Mouse (Mus musculus) neural tube, embryonic 13.5 days (tissue): ENCODE data around the gene Me3. TPM values are rescaled to one million over a fixed set of nuclear protein-coding genes. Genes with fewer than 3 reads are reported as not detected.
A peak's percentile ranks its signal among the peaks of the same experiment; 100 is the strongest.

Experiments used
- ATAC-seq: fragments of 200-750 bp; cut with Nextera tagmentation; 2 replicates; pipeline ENCODE4 v1.8.0; 2017; ENCODE audit warnings: low read depth, mild to moderate bottlenecking, moderate TSS enrichment, moderate library complexity
- H3K27ac ChIP-seq: fragments of 300-500 bp; sonication (generic); replicated peaks from 2 replicates; pipeline ENCODE4 v1.5.1; 2015; ENCODE audit warnings: moderate library complexity, mild to moderate bottlenecking, inconsistent platforms
- H3K27me3 ChIP-seq: fragments of 300-500 bp; sonication (generic); 2 replicates; pipeline ENCODE4 v1.6.1; 2015; ENCODE audit warnings: mild to moderate bottlenecking, inconsistent platforms
- H3K36me3 ChIP-seq: fragments of 300-500 bp; sonication (generic); 2 replicates; pipeline ENCODE4 v1.6.1; 2015; ENCODE audit warnings: mild to moderate bottlenecking, inconsistent platforms
- H3K4me1 ChIP-seq: fragments of 300-500 bp; sonication (generic); replicated peaks from 2 replicates; pipeline ENCODE4 v1.6.1; 2015; ENCODE audit warnings: inconsistent platforms
- H3K4me2 ChIP-seq: fragments of 300-500 bp; sonication (generic); 2 replicates; pipeline ENCODE4 v1.6.1; 2015; ENCODE audit warnings: inconsistent platforms, mild to moderate bottlenecking, moderate library complexity
- H3K4me3 ChIP-seq: fragments of 300-500 bp; sonication (generic); 2 replicates; pipeline ENCODE4 v1.5.1; 2015; ENCODE audit warnings: mild to moderate bottlenecking, inconsistent platforms
- H3K9ac ChIP-seq: fragments of 300-500 bp; sonication (generic); 2 replicates; pipeline ENCODE4 v1.6.1; 2015; ENCODE audit warnings: moderate library complexity, mild to moderate bottlenecking, inconsistent platforms
- H3K9me3 ChIP-seq: fragments of 300-500 bp; sonication (generic); 2 replicates; pipeline ENCODE4 v1.6.1; 2016; ENCODE audit warnings: inconsistent platforms
- WGBS: fragments of 180-500 bp; shearing (Covaris S2); methylation state at CpG from one replicate; pipeline ENCODE4 v1.1.7; 2015; 5-methylcytosine and 5-hydroxymethylcytosine counted together
- polyA plus RNA-seq: library from polyadenylated mRNA; unstranded; fragments of >200 nt; fragmentation: Nextera tagmentation; extraction: Ambion mirVana; gene quantifications from 2 replicates; pipeline ENCODE4 v1.2.1, GENCODE M21; 2015

The Me3 gene
- polyA plus RNA-seq, 1 experiment from 2014 or later: 5.1 TPM

DNA sequence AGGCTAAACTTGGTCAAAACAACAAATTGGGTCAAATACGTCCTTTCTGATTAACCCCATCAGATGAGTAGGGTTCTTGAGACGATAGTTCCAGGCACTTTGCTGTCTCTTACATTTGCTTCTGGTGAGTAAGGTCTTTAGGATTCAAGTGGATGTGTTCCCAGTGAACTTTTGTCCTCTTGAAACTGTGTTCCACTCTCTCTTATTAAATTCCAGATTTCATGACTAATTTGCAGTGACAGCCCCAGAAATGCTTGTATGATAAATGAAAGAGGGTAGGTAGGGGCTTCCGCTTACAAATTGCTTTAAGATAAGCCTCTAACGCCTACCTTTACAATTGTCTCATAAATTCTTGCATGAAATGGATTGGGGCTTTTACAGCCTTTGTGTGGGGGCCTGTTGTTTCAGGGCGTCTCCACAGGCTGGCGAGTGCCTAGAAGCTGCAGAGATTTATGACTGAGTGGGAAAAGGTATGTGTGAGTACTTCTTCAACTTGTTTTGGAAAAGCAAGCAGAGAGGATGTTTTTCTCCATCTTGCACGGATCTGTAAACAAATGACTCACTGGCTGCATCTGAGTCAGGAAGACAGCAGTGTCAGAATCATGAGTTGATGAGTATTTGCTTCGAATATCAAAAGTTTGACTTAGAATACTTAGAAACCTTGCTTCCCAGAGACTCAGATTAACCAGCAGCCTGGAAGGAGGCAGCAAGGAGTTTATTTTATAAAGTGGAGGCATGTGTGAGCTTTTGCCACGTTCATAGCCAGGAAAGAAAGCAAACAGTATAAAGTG lies 137.1 kb downstream of the Me3 start:
- ATAC-seq: no peak
- no peaks in the 10 kb centered on the region for H3K27me3 ChIP-seq
- H3K9me3 ChIP-seq: no peaks in the 10 kb centered on the region
- H3K4me1 ChIP-seq: peaks cover 25% of the 10 kb centered on the region
- no peak overlapping the region for H3K27ac ChIP-seq
- no peak overlapping the region for H3K4me3 ChIP-seq
- no peak overlapping the region for H3K4me2 ChIP-seq
- H3K9ac ChIP-seq: no peak overlapping the region
- WGBS: 19% methylated on average over 9 of the region's 9 CpGs
- no peaks in the 10 kb centered on the region for H3K36me3 ChIP-seq

DNA sequence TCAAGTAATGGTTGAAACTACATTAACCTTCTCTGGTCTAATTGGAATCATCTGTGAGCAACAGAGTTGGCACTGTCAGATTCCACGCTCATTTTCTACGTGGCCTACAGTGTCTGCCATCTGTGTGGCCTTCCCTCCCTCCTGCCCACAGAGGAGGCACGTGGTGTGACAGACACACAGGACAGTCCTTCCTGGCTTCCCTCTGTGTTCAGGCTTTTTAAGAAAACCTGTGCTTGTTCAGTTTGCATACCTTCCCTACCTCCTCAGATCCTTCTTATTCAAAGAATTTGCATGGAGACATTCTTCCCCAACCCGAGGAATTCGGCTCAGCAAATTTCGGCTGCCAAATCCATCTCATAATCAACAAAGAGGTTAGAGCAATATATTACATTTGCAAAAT lies 137.8 kb downstream of the Me3 start:
- peaks cover 22% of the 10 kb centered on the region for H3K4me1 ChIP-seq
- H3K4me2 ChIP-seq: no peak overlapping the region
- WGBS: 42% methylated on average over 6 of the region's 6 CpGs
- H3K9me3 ChIP-seq: no peaks in the 10 kb centered on the region
- H3K27ac ChIP-seq: no peak overlapping the region
- no peak overlapping the region for H3K4me3 ChIP-seq
- H3K36me3 ChIP-seq: no peaks in the 10 kb centered on the region
- H3K27me3 ChIP-seq: no peaks in the 10 kb centered on the region
- ATAC-seq: no peak
- H3K9ac ChIP-seq: no peak overlapping the region

DNA sequence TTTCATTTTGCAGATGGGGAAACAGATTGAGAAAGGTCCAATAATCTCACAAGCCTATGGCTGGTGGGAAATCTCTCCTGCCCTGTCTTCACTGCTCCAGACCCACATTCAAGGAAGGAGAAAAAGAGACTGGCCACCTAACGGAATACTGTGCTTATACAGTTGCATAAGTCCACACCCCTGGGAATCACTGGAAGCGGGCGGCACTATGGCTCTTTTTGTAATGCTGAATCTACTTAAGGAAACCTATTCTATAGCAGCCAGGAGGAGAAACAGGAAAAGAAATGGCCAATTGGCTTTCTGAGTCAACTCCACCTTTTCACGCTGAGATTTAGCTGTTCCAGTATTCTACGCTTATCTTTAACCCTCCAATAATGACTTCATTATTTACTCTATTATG lies 140.7 kb downstream of the Me3 start:
- Histone ChIP-seq H3K27ac (no peak overlapping the region), H3K27me3 (no peaks in the 10 kb centered on the region), H3K4me2 (no peak overlapping the region), H3K9ac (no peak overlapping the region), H3K4me3 (no peak overlapping the region), H3K9me3 (no peaks in the 10 kb centered on the region), H3K36me3 (no peaks in the 10 kb centered on the region), H3K4me1 (peaks cover 11% of the 10 kb centered on the region; the same call in 1 of the 2 replicates)
- 89% methylated on average over 5 of the region's 5 CpGs for WGBS
- ATAC-seq: no peak

DNA sequence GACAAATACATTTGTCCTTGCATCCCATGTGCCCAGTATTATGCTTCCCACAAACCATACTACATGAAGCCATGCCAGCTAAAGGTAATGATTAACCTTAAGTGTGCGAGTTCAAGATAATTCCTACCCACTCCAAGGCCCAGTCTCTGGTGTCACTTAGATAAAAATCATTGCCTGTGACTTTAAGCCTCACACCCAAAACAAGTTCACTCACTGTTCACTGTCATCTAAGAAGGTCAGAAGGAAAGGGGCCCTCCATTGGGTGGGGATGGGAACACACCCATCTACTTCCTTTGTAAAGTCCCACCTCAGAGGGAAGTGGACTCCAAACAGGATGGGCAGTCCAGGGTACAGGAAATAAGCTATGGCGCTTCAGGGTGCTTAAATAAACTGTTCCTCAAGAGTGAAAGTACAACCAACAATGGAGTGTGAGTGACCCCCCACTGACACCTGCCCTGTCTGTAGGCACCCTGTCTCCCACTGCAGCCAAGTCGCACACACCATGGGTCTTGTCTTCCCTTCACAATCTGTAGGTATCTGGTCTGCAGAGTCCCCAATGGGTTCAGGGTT lies 141.2 kb downstream of the Me3 start:
- no peak for ATAC-seq
- peaks cover 11% of the 10 kb centered on the region; the same call in 1 of the 2 replicates for H3K4me1 ChIP-seq

DNA sequence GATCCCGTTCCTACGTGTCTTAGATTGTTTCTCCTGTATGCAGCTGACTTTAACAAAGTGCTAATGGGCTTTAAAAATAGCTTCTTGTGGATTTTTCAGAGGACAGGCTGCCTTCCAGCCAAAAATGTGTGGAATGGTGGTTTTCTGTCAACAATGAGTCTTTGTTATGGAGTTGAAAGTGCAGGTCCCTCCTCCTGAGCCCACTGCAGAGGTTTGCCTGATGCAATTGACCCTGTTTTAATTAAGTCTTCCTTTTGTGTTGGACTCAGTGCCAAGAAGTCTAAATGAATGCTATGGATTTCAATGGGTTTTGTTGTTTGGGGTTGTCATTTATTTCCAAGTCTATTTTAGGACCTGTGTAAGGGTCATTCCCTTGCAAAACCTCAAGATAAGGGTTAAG lies 141.7 kb downstream of the Me3 start:
- Histone ChIP-seq H3K27me3 (no peaks in the 10 kb centered on the region), H3K36me3 (no peaks in the 10 kb centered on the region), H3K27ac (no peak overlapping the region), H3K4me3 (no peak overlapping the region), H3K9ac (no peak overlapping the region), H3K4me1 (peaks cover 11% of the 10 kb centered on the region; the same call in 1 of the 2 replicates), H3K4me2 (no peak overlapping the region), H3K9me3 (no peaks in the 10 kb centered on the region)
- WGBS: 11% methylated on average over 2 of the region's 2 CpGs
- ATAC-seq: no peak

More for the DNA sequence above, 141.2 kb downstream of the Me3 start:
- Histone ChIP-seq H3K9ac (no peak overlapping the region), H3K9me3 (no peaks in the 10 kb centered on the region), H3K4me2 (no peak overlapping the region), H3K27me3 (no peaks in the 10 kb centered on the region), H3K36me3 (no peaks in the 10 kb centered on the region), H3K27ac (no peak overlapping the region), H3K4me3 (no peak overlapping the region)
- WGBS: 68% methylated on average over 3 of the region's 3 CpGs

DNA sequence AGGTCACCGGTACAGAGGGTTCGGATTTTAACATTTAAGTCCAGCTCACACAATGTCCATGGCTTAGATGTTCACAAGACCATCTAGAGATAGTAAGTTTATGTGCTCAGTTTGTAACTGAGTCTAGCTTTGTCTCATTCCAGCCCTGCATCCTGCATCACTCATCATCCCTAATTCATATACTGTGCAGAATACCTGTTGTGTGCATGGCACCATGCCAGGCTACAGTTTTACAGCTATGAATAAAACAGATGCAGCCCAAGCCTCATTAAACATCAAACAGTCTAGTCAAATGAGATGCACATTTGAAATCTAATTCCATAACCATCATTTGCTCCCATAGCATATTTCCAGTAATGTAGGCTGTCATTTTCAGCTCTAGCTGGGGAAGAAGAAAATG lies 143.7 kb downstream of the Me3 start:
- H3K9ac ChIP-seq: no peak overlapping the region
- H3K27me3 ChIP-seq: no peaks in the 10 kb centered on the region
- ATAC-seq: peak; percentile 50
- no peaks in the 10 kb centered on the region for H3K36me3 ChIP-seq
- no peak overlapping the region for H3K4me3 ChIP-seq
- H3K4me2 ChIP-seq: no peak overlapping the region
- 94% methylated on average over 2 of the region's 2 CpGs for WGBS
- no peak overlapping the region for H3K27ac ChIP-seq
- H3K9me3 ChIP-seq: no peaks in the 10 kb centered on the region
- peaks cover 7% of the 10 kb centered on the region; the same call in 1 of the 2 replicates for H3K4me1 ChIP-seq

DNA sequence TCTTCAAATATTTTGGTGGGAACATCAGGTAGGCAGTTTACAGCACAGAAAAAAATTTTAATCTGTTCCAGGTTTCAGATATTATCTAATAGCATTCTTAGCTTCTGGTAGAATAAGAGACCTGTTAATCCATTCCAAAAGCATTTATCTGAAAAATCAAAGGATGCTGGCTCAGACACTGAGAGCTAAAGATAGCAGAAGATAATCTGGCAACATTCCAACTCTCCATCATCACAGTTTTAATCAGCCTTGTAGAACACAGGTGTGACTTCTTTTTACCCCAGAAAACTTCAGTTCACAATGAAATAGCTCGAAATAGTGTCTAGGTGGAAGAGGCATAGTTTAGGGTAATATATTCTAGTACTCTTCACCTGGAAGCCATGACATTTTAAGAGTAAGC lies 149.2 kb downstream of the Me3 start:
- no peak overlapping the region for H3K4me3 ChIP-seq
- H3K36me3 ChIP-seq: no peaks in the 10 kb centered on the region
- no peaks in the 10 kb centered on the region for H3K4me1 ChIP-seq
- no peaks in the 10 kb centered on the region for H3K27me3 ChIP-seq
- ATAC-seq: no peak
- H3K4me2 ChIP-seq: no peak overlapping the region
- H3K9me3 ChIP-seq: no peaks in the 10 kb centered on the region
- H3K9ac ChIP-seq: no peak overlapping the region
- no peak overlapping the region for H3K27ac ChIP-seq
- 82% methylated on average over 1 of the region's 1 CpGs for WGBS

DNA sequence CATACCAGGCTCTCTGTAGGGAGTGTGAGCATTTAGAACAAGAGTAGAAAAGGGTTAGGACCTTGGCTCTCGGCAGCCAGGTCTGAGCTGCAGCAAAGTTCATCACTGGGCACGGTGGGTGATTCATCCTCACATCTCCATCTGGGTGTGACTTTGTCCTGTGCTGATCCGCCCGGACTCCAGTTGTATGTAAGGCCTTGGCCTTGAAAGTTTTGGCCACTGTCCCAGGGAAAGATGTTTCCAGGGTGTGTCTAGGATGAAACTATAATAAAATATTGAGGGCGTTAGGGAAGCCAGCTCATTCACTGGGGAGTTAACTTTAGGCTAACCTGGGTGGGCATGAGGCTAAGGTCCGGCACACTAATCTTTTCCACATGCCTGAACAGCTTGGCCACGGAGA lies 155.5 kb downstream of the Me3 start:
- H3K9ac ChIP-seq: no peak overlapping the region

DNA sequence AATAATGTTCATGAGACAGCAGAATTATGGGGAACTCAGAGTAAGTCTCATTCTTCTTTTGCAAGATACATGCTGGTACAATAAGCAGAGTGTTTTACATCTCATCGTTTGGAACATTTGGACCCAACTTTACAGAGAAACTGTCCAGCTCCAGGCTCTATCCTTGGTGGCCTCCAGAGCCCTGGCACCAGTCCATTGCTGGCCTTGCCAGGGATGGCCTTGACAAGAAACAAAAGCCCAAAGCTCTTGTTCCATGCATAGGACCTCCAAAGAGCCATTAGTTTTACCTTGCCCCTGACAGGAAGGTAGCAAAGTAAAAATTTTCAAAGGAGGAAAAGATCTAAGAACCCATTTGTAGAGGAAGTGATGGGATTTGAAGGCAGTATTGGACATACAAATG lies 160.4 kb downstream of the Me3 start:
- ATAC-seq: no peak
- Histone ChIP-seq H3K36me3 (no peaks in the 10 kb centered on the region), H3K27ac (no peak overlapping the region), H3K9me3 (no peaks in the 10 kb centered on the region), H3K9ac (no peak overlapping the region), H3K4me2 (no peak overlapping the region), H3K4me1 (peaks cover 9% of the 10 kb centered on the region), H3K4me3 (no peak overlapping the region), H3K27me3 (peaks cover 9% of the 10 kb centered on the region; the same call in 1 of the 2 replicates)
- 84% methylated on average over 1 of the region's 1 CpGs for WGBS

More for the DNA sequence above, 155.5 kb downstream of the Me3 start:
- no peak overlapping the region for H3K27ac ChIP-seq
- ATAC-seq: no peak
- H3K4me2 ChIP-seq: no peak overlapping the region
- no peak overlapping the region for H3K4me3 ChIP-seq
- H3K36me3 ChIP-seq: no peaks in the 10 kb centered on the region
- H3K9me3 ChIP-seq: no peaks in the 10 kb centered on the region
- no peaks in the 10 kb centered on the region for H3K27me3 ChIP-seq
- H3K4me1 ChIP-seq: no peaks in the 10 kb centered on the region
- WGBS: 78% methylated on average over 7 of the region's 7 CpGs

DNA sequence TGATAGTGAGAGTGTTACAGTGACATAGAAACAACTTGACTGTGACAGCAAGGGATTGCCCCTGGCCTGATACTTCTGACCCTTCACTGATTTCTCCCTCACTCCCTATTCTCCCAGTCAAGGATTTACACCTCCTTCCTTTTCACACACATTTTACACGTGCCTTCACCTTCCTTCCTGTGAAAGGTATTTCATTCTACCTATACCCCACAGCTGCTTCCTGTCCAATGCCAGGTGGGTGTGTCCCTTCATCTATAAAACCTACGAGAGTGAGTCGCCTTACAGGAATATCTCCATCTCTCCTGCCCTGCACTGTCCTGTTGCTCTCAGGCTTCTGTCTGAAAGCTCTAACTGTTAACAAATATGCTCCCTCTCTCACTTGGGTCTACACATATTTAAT lies 163.2 kb downstream of the Me3 start:
- no peak for ATAC-seq
- 75% methylated on average over 3 of the region's 3 CpGs for WGBS
- Histone ChIP-seq H3K9ac (no peak overlapping the region), H3K9me3 (no peaks in the 10 kb centered on the region), H3K27ac (no peak overlapping the region), H3K4me2 (no peak overlapping the region), H3K4me1 (peaks cover 20% of the 10 kb centered on the region), H3K27me3 (peaks cover 9% of the 10 kb centered on the region; the same call in 1 of the 2 replicates), H3K36me3 (no peaks in the 10 kb centered on the region), H3K4me3 (no peak overlapping the region)

DNA sequence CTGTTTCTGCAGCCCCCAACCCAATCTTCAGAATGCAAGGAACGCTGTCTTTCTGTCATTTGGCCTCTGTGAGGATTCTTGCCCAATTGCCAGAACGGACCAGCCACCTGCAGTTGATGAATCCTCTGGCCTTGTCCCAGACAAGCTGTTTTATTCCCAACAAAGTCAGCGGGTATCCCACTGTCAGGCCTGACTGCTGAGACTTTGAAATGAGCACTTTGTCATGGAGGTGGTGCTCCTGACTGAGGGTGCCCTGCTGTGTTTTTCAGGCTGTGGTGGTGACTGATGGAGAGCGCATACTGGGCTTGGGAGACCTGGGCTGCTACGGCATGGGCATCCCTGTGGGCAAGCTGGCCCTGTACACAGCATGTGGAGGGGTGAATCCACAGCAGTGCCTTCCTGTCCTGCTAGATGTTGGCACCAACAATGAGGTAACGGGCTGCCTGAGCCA lies 164.2 kb downstream of the Me3 start:
- peaks cover 20% of the 10 kb centered on the region for H3K4me1 ChIP-seq
- H3K36me3 ChIP-seq: no peaks in the 10 kb centered on the region
- no peaks in the 10 kb centered on the region for H3K9me3 ChIP-seq
- peaks cover 9% of the 10 kb centered on the region; the same call in 1 of the 2 replicates for H3K27me3 ChIP-seq
- H3K27ac ChIP-seq: no peak overlapping the region
- WGBS: 17% methylated on average over 6 of the region's 6 CpGs
- peak; percentile 76 for ATAC-seq
- no peak overlapping the region for H3K9ac ChIP-seq
- no peak overlapping the region for H3K4me2 ChIP-seq
- H3K4me3 ChIP-seq: no peak overlapping the region

DNA sequence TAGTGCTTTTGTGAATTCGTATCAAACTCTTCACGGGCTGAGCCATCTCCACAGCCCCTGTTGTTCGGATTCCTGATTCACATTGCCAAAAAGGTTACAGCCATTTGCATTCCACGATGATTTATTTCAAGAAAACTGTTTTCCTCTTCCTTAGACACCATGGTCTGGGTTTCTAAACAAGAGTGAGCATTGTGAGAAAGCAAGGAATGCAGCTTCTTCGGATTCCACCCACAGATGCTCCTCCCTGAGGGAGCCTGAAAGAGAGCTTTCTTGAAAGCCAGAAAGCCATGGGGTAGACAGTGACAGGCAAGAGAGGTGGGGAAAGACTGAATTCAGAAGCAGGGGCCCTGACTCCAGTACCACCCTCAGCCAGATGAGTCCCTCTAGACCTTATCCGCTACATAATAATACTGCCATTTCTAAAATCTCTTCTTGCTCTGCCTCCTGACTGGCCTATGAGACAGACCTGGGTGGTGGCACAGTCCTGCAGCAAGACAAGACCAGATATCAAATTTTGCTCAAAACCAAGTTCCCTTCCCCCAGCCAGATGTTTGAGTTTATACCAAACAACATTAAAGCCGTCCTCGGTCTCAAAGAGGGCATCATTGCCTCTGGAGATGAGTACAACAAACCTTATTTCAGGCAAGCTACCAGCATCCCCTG lies 166.3 kb downstream of the Me3 start:
- peaks cover 9% of the 10 kb centered on the region; the same call in 1 of the 2 replicates for H3K27me3 ChIP-seq
- no peaks in the 10 kb centered on the region for H3K9me3 ChIP-seq
- no peak overlapping the region for H3K4me2 ChIP-seq
- 51% methylated on average over 8 of the region's 8 CpGs for WGBS
- H3K27ac ChIP-seq: no peak overlapping the region
- H3K4me3 ChIP-seq: no peak overlapping the region
- ATAC-seq: no peak
- H3K36me3 ChIP-seq: no peaks in the 10 kb centered on the region
- peaks cover 20% of the 10 kb centered on the region for H3K4me1 ChIP-seq
- no peak overlapping the region for H3K9ac ChIP-seq
